Mouse (Mus musculus) myocyte (in vitro differentiated cells): ENCODE results near the gene Ric3.

Experiments
- E2F4 ChIP-seq: IDR thresholded peaks from one replicate; pipeline ENCODE4 v1.6.1; 2011; ENCODE audit warnings: mild to moderate bottlenecking, control low read depth, moderate library complexity; ENCODE audit not compliant: insufficient read depth
- POLR2A ChIP-seq: IDR thresholded peaks from one replicate; pipeline ENCODE4 v1.6.1; 2011; ENCODE audit warnings: low read depth, mild to moderate bottlenecking, control low read depth, moderate library complexity; ENCODE audit not compliant: insufficient read length
- POLR2AphosphoS2 ChIP-seq: IDR thresholded peaks from one replicate; pipeline ENCODE4 v1.6.1; 2011; ENCODE audit warnings: low read depth, control low read depth; ENCODE audit not compliant: insufficient read length

DNA sequence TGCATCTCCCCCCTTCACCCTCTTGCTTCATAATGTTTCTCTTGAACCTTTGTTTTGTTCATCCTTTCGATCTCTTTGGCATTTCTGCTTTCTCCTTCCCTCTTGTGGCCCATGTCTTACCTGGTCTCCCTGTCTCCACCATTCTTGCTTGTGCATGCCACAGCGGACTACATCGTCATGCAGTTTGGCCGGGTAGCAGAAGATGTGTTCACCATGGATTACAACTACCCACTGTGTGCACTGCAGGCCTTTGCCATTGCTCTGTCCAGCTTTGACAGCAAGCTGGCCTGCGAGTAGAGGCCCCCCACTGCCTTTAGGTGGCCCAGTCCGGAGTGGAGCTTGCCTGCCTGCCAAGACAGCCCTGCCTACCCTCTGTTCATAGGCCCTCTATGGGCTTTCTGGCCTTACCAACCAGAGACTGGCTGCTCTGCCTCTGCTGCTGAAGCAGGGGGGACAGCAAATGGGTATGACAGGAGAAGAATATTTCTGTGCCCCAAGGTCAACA lies 53.1 kb downstream of the Ric3 start:
- TF ChIP-seq POLR2AphosphoS2 = no peak
- no peak for TF ChIP-seq POLR2A
- no peak for TF ChIP-seq E2F4
